Mouse (Mus musculus): ENCODE data around the gene Dmtf1. TPM values are rescaled to one million over a fixed set of nuclear protein-coding genes. Genes with fewer than 3 reads are reported as not detected.
"Not testable (repeated sequence)": the region's sequence is repeated elsewhere in the genome, so short reads cannot be mapped to it uniquely, and the experiment has no call there.

The Dmtf1 gene
- polyA plus RNA-seq (2014; fragmentation: Nextera tagmentation; extraction: Ambion mirVana), result 45.2 and 53.6 TPM in 2 replicates

GRCm38 (mm10) chr5:9161456-9162041 lies at the start of gene Dmtf1:
Gene Dmtf1, minus strand, starts transcription at chr5:9161776.
- no peaks in the 10 kb centered on the region for H3K9me3 ChIP-seq (ENCODE audit: control insufficient read depth, low read length)
- under 1% methylated on average over 47 of the region's 64 CpGs for WGBS
- no peaks in the 10 kb centered on the region for H3K36me3 ChIP-seq (ENCODE audit: control insufficient read depth, insufficient read depth, low read length)
- H3K27me3 ChIP-seq (replicated peaks; ENCODE audit: control insufficient read depth, insufficient read depth, low read length), result no peaks in the 10 kb centered on the region
- H3K4me3 ChIP-seq (ENCODE audit: low read depth, low read length), result peak within 1 kb of the TSS; percentile 87
- peak; percentile 94 for ATAC-seq (replicated peaks; ENCODE audit: low FRiP score, low TSS enrichment, low read depth)
- peak; percentile 95 for DNase-seq (ENCODE audit: low spot score)
- H3K9ac ChIP-seq (ENCODE audit: low read length), result peak within 1 kb of the TSS; percentile 91
- H3K27ac ChIP-seq (ENCODE audit: low read depth), result peak within 1 kb of the TSS; percentile 98
- H3K4me1 ChIP-seq (replicated peaks; ENCODE audit: control insufficient read depth, insufficient read depth, low read length), result peaks cover 5% of the 10 kb centered on the region
- H3K4me2 ChIP-seq (ENCODE audit: low read length), result peak within 1 kb of the TSS; percentile 86

GRCm38 (mm10) chr5:9186467-9186866 lies 24.9 kb upstream of the Dmtf1 start:
- ATAC-seq (replicated peaks; ENCODE audit: low FRiP score, low TSS enrichment, low read depth) (no peak), DNase-seq (ENCODE audit: low spot score) (no peak)
- H3K4me2 ChIP-seq (ENCODE audit: low read length), result no peak overlapping the region
- WGBS, result 68% methylated on average over 1 of the region's 1 CpGs
- no peak overlapping the region for H3K9ac ChIP-seq (ENCODE audit: low read length)
- no peaks in the 10 kb centered on the region for H3K27me3 ChIP-seq (replicated peaks; ENCODE audit: control insufficient read depth, insufficient read depth, low read length)
- no peaks in the 10 kb centered on the region for H3K9me3 ChIP-seq (ENCODE audit: control insufficient read depth, low read length)
- H3K27ac ChIP-seq (ENCODE audit: low read depth), result no peak overlapping the region
- H3K4me1 ChIP-seq (replicated peaks; ENCODE audit: control insufficient read depth, insufficient read depth, low read length), result no peaks in the 10 kb centered on the region
- H3K4me3 ChIP-seq (ENCODE audit: low read depth, low read length), result no peak overlapping the region
- H3K36me3 ChIP-seq (ENCODE audit: control insufficient read depth, insufficient read depth, low read length), result no peaks in the 10 kb centered on the region

- Histone ChIP-seq H3K9me3 (ENCODE audit: control insufficient read depth, low read length) (no peaks in the 10 kb centered on the region), H3K27ac (ENCODE audit: low read depth) (no peak overlapping the region), H3K4me2 (ENCODE audit: low read length) (no peak overlapping the region), H3K4me3 (ENCODE audit: low read depth, low read length) (no peak overlapping the region), H3K27me3 (replicated peaks; ENCODE audit: control insufficient read depth, insufficient read depth, low read length) (no peaks in the 10 kb centered on the region), H3K36me3 (ENCODE audit: control insufficient read depth, insufficient read depth, low read length) (no peaks in the 10 kb centered on the region), H3K9ac (ENCODE audit: low read length) (no peak overlapping the region), H3K4me1 (replicated peaks; ENCODE audit: control insufficient read depth, insufficient read depth, low read length) (no peaks in the 10 kb centered on the region)
- ATAC-seq (replicated peaks; ENCODE audit: low FRiP score, low TSS enrichment, low read depth) (no peak), DNase-seq (ENCODE audit: low spot score) (no peak)
- WGBS, result 75% methylated on average over 2 of the region's 2 CpGs
These were observed 11.7 kb upstream of the Dmtf1 start for GRCm38 (mm10) chr5:9173295-9173694.

- H3K4me3 ChIP-seq (ENCODE audit: low read depth, low read length); H3K36me3 ChIP-seq (ENCODE audit: control insufficient read depth, insufficient read depth, low read length); H3K9ac ChIP-seq (ENCODE audit: low read length); H3K4me2 ChIP-seq (ENCODE audit: low read length); DNase-seq (ENCODE audit: low spot score); H3K4me1 ChIP-seq (replicated peaks; ENCODE audit: control insufficient read depth, insufficient read depth, low read length); H3K27me3 ChIP-seq (replicated peaks; ENCODE audit: control insufficient read depth, insufficient read depth, low read length); H3K9me3 ChIP-seq (ENCODE audit: control insufficient read depth, low read length); H3K27ac ChIP-seq (ENCODE audit: low read depth); ATAC-seq (replicated peaks; ENCODE audit: low FRiP score, low TSS enrichment, low read depth): not testable (repeated sequence)
- WGBS, result 74% methylated on average over 4 of the region's 5 CpGs
These were observed 7.9 kb upstream of the Dmtf1 start for GRCm38 (mm10) chr5:9169328-9170005.

GRCm38 (mm10) chr5:9166366-9166765 lies 4.8 kb upstream of the Dmtf1 start:
- ATAC-seq (replicated peaks; ENCODE audit: low FRiP score, low TSS enrichment, low read depth) (no peak), DNase-seq (ENCODE audit: low spot score) (no peak)
- Histone ChIP-seq H3K4me3 (ENCODE audit: low read depth, low read length) (no peak overlapping the region), H3K9ac (ENCODE audit: low read length) (no peak overlapping the region), H3K27me3 (replicated peaks; ENCODE audit: control insufficient read depth, insufficient read depth, low read length) (no peaks in the 10 kb centered on the region), H3K27ac (ENCODE audit: low read depth) (no peak overlapping the region), H3K4me1 (replicated peaks; ENCODE audit: control insufficient read depth, insufficient read depth, low read length) (peaks cover 5% of the 10 kb centered on the region), H3K9me3 (ENCODE audit: control insufficient read depth, low read length) (no peaks in the 10 kb centered on the region), H3K36me3 (ENCODE audit: control insufficient read depth, insufficient read depth, low read length) (no peaks in the 10 kb centered on the region), H3K4me2 (ENCODE audit: low read length) (no peak overlapping the region)
- 64% methylated on average over 8 of the region's 8 CpGs for WGBS

GRCm38 (mm10) chr5:9165151-9165550 lies 3.6 kb upstream of the Dmtf1 start:
- H3K9ac ChIP-seq (ENCODE audit: low read length); H3K4me1 ChIP-seq (replicated peaks; ENCODE audit: control insufficient read depth, insufficient read depth, low read length); ATAC-seq (replicated peaks; ENCODE audit: low FRiP score, low TSS enrichment, low read depth); H3K9me3 ChIP-seq (ENCODE audit: control insufficient read depth, low read length); H3K27ac ChIP-seq (ENCODE audit: low read depth); DNase-seq (ENCODE audit: low spot score); H3K36me3 ChIP-seq (ENCODE audit: control insufficient read depth, insufficient read depth, low read length); H3K4me2 ChIP-seq (ENCODE audit: low read length); H3K27me3 ChIP-seq (replicated peaks; ENCODE audit: control insufficient read depth, insufficient read depth, low read length); H3K4me3 ChIP-seq (ENCODE audit: low read depth, low read length): not testable (repeated sequence)
- 88% methylated on average over 10 of the region's 10 CpGs for WGBS

GRCm38 (mm10) chr5:9163411-9163810 lies 1.8 kb upstream of the Dmtf1 start:
- no peak overlapping the region for H3K27ac ChIP-seq (ENCODE audit: low read depth)
- 93% methylated on average over 3 of the region's 3 CpGs for WGBS
- H3K36me3 ChIP-seq (ENCODE audit: control insufficient read depth, insufficient read depth, low read length), result no peaks in the 10 kb centered on the region
- H3K4me1 ChIP-seq (replicated peaks; ENCODE audit: control insufficient read depth, insufficient read depth, low read length), result peaks cover 5% of the 10 kb centered on the region
- no peak for ATAC-seq (replicated peaks; ENCODE audit: low FRiP score, low TSS enrichment, low read depth)
- no peak for DNase-seq (ENCODE audit: low spot score)
- no peak overlapping the region for H3K4me3 ChIP-seq (ENCODE audit: low read depth, low read length)
- no peaks in the 10 kb centered on the region for H3K27me3 ChIP-seq (replicated peaks; ENCODE audit: control insufficient read depth, insufficient read depth, low read length)
- H3K9ac ChIP-seq (ENCODE audit: low read length), result no peak overlapping the region
- H3K9me3 ChIP-seq (ENCODE audit: control insufficient read depth, low read length), result no peaks in the 10 kb centered on the region
- H3K4me2 ChIP-seq (ENCODE audit: low read length), result no peak overlapping the region

- ATAC-seq (replicated peaks; ENCODE audit: low FRiP score, low TSS enrichment, low read depth) (peak; percentile 10), DNase-seq (ENCODE audit: low spot score) (peak; percentile 68)
- Histone ChIP-seq H3K9ac (ENCODE audit: low read length) (peak overlapping the region; percentile 60), H3K4me1 (replicated peaks; ENCODE audit: control insufficient read depth, insufficient read depth, low read length) (peaks cover 5% of the 10 kb centered on the region), H3K36me3 (ENCODE audit: control insufficient read depth, insufficient read depth, low read length) (no peaks in the 10 kb centered on the region), H3K4me3 (ENCODE audit: low read depth, low read length) (peak overlapping the region; percentile 87), H3K27me3 (replicated peaks; ENCODE audit: control insufficient read depth, insufficient read depth, low read length) (no peaks in the 10 kb centered on the region), H3K9me3 (ENCODE audit: control insufficient read depth, low read length) (no peaks in the 10 kb centered on the region), H3K27ac (ENCODE audit: low read depth) (peak overlapping the region; percentile 98), H3K4me2 (ENCODE audit: low read length) (peak overlapping the region; percentile 86)
- WGBS, result 8% methylated on average over 7 of the region's 7 CpGs
These were observed 512 bp upstream of the Dmtf1 start for GRCm38 (mm10) chr5:9162088-9162487.

All from intestine, embryonic 14.5 days (tissue).